Mouse (Mus musculus) kidney, embryonic 15.5 days (tissue): ENCODE data around the gene Spg21. TPM values are rescaled to one million over a fixed set of nuclear protein-coding genes. Genes with fewer than 3 reads are reported as not detected.

Source experiments
- polyA plus RNA-seq: library from polyadenylated mRNA; unstranded; fragments of >200 nt; fragmentation: Nextera tagmentation; extraction: Ambion mirVana; gene quantifications from 2 replicates; pipeline ENCODE4 v1.2.1, GENCODE M21; 2015

The Spg21 gene
- polyA plus RNA-seq, 1 experiment from 2014 or later, result 111 TPM

Other genes with a start within 250 kb of the Spg21 start
- 0.66 and 1.1 TPM in 2 replicates for gene Cilp, start 195.8 kb upstream of the Spg21 start, polyA plus RNA-seq
- 50.6 and 53.5 TPM in 2 replicates for gene Clpx, start 166.7 kb upstream of the Spg21 start, polyA plus RNA-seq
- gene Pdcd7, start 114.8 kb upstream of the Spg21 start, polyA plus RNA-seq, result 9.2 and 9.8 TPM in 2 replicates
- 0.14 and 0.31 TPM in 2 replicates for gene Ubap1l, start 99.9 kb upstream of the Spg21 start, polyA plus RNA-seq
- gene Kbtbd13, start 69.3 kb upstream of the Spg21 start, polyA plus RNA-seq, result 2.2 TPM in 2 replicates
- gene Rasl12, start 62.4 kb upstream of the Spg21 start, polyA plus RNA-seq, result 13.4 and 16.1 TPM in 2 replicates
- gene Slc51b, start 38.0 kb upstream of the Spg21 start, polyA plus RNA-seq, result 3.1 and 4.3 TPM in 2 replicates
- gene Mtfmt, start 25.2 kb upstream of the Spg21 start, polyA plus RNA-seq, result 21.1 and 25.3 TPM in 2 replicates
- gene Ankdd1a, start 59.2 kb downstream of the Spg21 start, polyA plus RNA-seq, result not detected in 2 replicates
- gene Plekho2, start 119.1 kb downstream of the Spg21 start, polyA plus RNA-seq, result 14.9 and 20.0 TPM in 2 replicates
- gene Pif1, start 126.2 kb downstream of the Spg21 start, polyA plus RNA-seq, result 12.7 and 17.5 TPM in 2 replicates
- gene Rbpms2, start 168.7 kb downstream of the Spg21 start, polyA plus RNA-seq, result 29.8 and 30.3 TPM in 2 replicates
- gene Oaz2, start 207.1 kb downstream of the Spg21 start, polyA plus RNA-seq, result 299 and 308 TPM in 2 replicates